Mouse (Mus musculus) bone marrow macrophage, adult 2 months (primary cell): ENCODE results near the gene Rab5b.

Experiments
- CTCF ChIP-seq: IDR thresholded peaks from 2 replicates; pipeline ENCODE4 v1.5.1; 2012; ENCODE audit warnings: low read depth, mild to moderate bottlenecking, low read length, moderate library complexity
- POLR2A ChIP-seq: IDR thresholded peaks from 2 replicates; pipeline ENCODE4 v1.6.1; 2012; ENCODE audit warnings: mild to moderate bottlenecking, low read depth, low read length, borderline replicate concordance

DNA sequence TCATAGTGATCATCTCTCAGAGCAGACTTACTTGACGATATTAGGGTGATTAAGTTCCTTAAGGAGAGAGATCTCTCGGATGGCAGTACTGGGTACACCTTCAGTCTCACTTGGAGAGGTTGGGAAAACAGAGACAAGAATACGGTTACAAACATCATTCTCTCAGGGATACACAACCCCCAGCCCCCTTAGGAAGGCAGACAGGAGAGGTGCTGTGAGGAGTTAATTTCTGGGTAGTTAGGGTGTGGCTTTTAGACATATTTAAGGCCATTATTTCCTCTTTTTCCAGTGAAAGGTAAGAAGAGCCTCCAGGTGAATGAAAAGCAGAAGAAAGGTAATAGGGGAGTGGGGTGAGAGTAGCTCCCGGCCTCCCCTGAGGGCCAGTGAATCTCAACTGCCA is 7.8 kb upstream of the Rab5b start, which contains the start of gene Pmel:
- no peak for TF ChIP-seq POLR2A
- TF ChIP-seq CTCF: no peak
